Mouse (Mus musculus): ENCODE data around the gene Hnrnpm.

DNA sequence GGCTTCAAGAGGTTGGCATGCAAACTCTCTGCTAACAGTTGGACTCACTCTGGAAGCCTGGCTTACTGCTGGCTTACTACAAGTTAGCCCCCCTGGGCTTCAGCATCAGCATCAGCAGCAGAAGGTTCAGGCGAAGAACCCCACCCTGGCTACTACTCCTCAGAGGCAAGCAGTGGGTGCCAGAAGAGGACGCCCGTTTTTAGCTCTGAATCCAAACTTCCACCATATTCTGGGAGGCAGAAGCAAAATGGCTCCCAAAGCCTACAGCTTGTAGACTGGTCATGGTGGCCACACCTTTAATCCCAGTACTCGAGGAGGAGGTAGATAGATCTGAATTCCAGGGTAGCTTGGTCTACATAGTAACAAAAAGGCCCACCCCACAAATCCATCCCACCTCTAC, 42.6 kb downstream of the Hnrnpm start:
- TF ChIP-seq POLR2A (IDR thresholded peaks at IDR 0.05; ENCODE audit: control insufficient read depth in 1 of 2, insufficient read depth in 1 of 2, low read depth in 1 of 2, low read length in 2 of 2, poor library complexity in 1 of 2): no peak; a peak in 1 of 4 replicates
- TF ChIP-seq ZC3H11A (IDR thresholded peaks at IDR 0.05; ENCODE audit: low read depth, low read length): no peak
